Mouse (Mus musculus) stomach, postnatal 0 days (tissue): ENCODE measurements at regions not wholly inside any gene's neighbourhood (a gene's known extent, or its start where the extent isn't known, plus 50 kb on each side); places are given as distances from the start of the nearest gene placed in this dataset.

Experiments
- CTCF ChIP-seq: IDR thresholded peaks from 2 replicates; pipeline ENCODE4 v1.5.1; 2016; ENCODE audit warnings: antibody characterized with exemption, low read depth, mild to moderate bottlenecking, moderate library complexity
- EP300 ChIP-seq: optimal IDR thresholded peaks from 2 replicates; pipeline ENCODE3; 2016; ENCODE audit warnings: antibody characterized with exemption

GRCm38 (mm10) chr11:19330685-19331239, 312.0 kb upstream of the Meis1 start:
- no peak for TF ChIP-seq EP300
- TF ChIP-seq CTCF: no peak
